Mouse (Mus musculus) neural tube, embryonic 14.5 days (tissue): ENCODE results near the gene Polr1b. TPM values are rescaled to one million over a fixed set of nuclear protein-coding genes. Genes with fewer than 3 reads are reported as not detected.

Experiments used
- ATAC-seq: fragments of 200-750 bp; cut with Nextera tagmentation; 2 replicates; pipeline ENCODE4 v1.8.0; 2017; ENCODE audit warnings: low read depth, mild to moderate bottlenecking, moderate TSS enrichment, moderate library complexity
- H3K27ac ChIP-seq: fragments of 300-500 bp; sonication (generic); 2 replicates; pipeline ENCODE4 v1.5.1; 2014; ENCODE audit warnings: low read depth, mild to moderate bottlenecking, control low read depth, low read length, moderate library complexity, mixed read lengths
- H3K27me3 ChIP-seq: fragments of 300-500 bp; sonication (generic); 2 replicates; pipeline ENCODE4 v1.6.1; 2014; ENCODE audit warnings: low read length; ENCODE audit not compliant: control insufficient read depth, insufficient read depth
- H3K36me3 ChIP-seq: fragments of 300-500 bp; sonication (generic); 2 replicates; pipeline ENCODE4 v1.6.1; 2014; ENCODE audit warnings: low read length, mixed read lengths; ENCODE audit not compliant: control insufficient read depth, insufficient read depth
- H3K4me1 ChIP-seq: fragments of 300-500 bp; sonication (generic); 2 replicates; pipeline ENCODE4 v1.6.1; 2014; ENCODE audit warnings: low read length; ENCODE audit not compliant: control insufficient read depth, insufficient read depth
- H3K4me2 ChIP-seq: fragments of 300-500 bp; sonication (generic); 2 replicates; pipeline ENCODE4 v1.6.1; 2014; ENCODE audit warnings: mild to moderate bottlenecking, low read depth, low read length, control low read depth
- H3K4me3 ChIP-seq: fragments of 300-500 bp; sonication (generic); 2 replicates; pipeline ENCODE4 v1.5.1; 2014; ENCODE audit warnings: low read depth, low read length, control low read depth, mixed read lengths
- H3K9ac ChIP-seq: fragments of 300-500 bp; sonication (generic); replicated peaks from 2 replicates; pipeline ENCODE4 v1.6.1; 2014; ENCODE audit warnings: low read depth, mild to moderate bottlenecking, control low read depth, low read length, mixed read lengths
- H3K9me3 ChIP-seq: fragments of 300-500 bp; sonication (generic); 2 replicates; pipeline ENCODE4 v1.6.1; 2016; ENCODE audit warnings: low read length; ENCODE audit not compliant: control insufficient read depth
- WGBS: fragments of 180-500 bp; shearing (Covaris S2); extraction: QIAGEN DNeasy Blood & Tissue Kit; methylation state at CpG from one replicate; pipeline ENCODE4 v1.1.7; 2014; 5-methylcytosine and 5-hydroxymethylcytosine counted together
- polyA plus RNA-seq: library from polyadenylated mRNA; unstranded; fragments of >200 nt; fragmentation: Nextera tagmentation; extraction: Ambion mirVana; gene quantifications from 2 replicates; pipeline ENCODE4 v1.2.1, GENCODE M21; 2014

The Polr1b gene
- polyA plus RNA-seq = 13.2 and 15.9 TPM in 2 replicates

DNA sequence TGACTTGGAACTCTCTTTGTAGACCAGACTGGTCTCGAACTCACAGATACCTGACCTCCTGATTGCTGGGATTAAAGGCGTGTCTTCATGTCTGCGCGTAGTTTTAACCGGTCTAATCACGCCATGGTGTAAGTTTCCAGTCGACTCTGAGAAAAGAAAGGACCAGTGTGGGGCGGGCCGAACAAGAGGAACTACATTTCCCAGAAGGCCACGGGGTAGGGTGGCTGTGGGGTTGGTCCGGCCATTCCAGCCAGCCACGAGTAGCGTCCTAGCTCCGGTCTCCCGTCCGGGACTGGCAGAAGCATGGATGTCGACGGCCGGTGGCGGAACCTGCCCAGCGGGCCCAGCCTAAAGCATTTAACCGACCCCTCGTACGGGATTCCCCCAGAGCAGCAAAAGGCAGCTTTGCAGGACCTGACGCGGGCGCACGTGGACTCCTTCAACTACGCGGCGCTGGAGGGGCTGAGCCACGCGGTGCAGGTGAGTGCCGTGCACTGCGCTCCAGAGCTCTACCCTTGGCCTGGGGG, at the start of gene Polr1b:
TSS of gene Polr1b (plus strand) at position 212 of the 527 bp plus-strand sequence.
- peak within 1 kb of the TSS; percentile 74 for H3K4me3 ChIP-seq
- no peaks in the 10 kb centered on the region for H3K27me3 ChIP-seq
- H3K4me2 ChIP-seq = peak within 1 kb of the TSS; percentile 78
- H3K4me1 ChIP-seq = no peaks in the 10 kb centered on the region
- ATAC-seq = peak; percentile 99
- 0 out of 2 replicates have a peak, but pooled peaks cover 8% of the 10 kb centered on the region for H3K36me3 ChIP-seq
- peak within 1 kb of the TSS; percentile 47 for H3K9ac ChIP-seq
- H3K9me3 ChIP-seq = no peaks in the 10 kb centered on the region
- H3K27ac ChIP-seq = no peak within 1 kb of the TSS
- WGBS = under 1% methylated on average over 35 of the region's 35 CpGs

DNA sequence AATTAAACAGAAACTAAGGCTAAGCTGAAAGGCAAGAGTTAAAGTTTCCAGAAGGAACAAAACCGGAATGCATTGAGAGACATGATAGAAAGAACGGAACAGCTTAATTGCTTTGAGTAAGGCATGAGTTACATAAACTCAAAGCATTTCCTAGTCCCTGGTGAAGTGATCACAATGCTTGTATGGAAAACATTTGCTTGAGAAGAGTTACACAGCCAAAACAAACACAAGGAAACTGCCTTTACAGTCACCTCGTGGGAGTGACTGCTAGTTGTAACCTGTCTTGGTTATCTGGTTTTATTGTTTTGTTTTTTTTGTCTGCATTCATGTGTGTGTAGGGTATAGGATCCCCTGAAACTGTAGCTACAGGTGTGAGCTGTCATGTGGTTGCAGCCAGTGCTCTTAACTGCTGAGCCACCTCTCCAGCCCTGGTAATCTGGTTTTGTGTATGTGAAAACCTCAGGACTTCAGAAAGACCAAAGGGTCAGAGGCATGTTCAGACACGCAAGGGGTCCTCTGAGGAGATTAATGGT, 48.3 kb upstream of the Polr1b start:
- no peaks in the 10 kb centered on the region for H3K9me3 ChIP-seq
- H3K4me3 ChIP-seq = no peak overlapping the region
- H3K27me3 ChIP-seq = no peaks in the 10 kb centered on the region
- no peaks in the 10 kb centered on the region for H3K4me1 ChIP-seq
- no peak overlapping the region for H3K27ac ChIP-seq
- no peak overlapping the region for H3K9ac ChIP-seq
- WGBS = 66% methylated on average over 4 of the region's 4 CpGs
- no peaks in the 10 kb centered on the region for H3K36me3 ChIP-seq
- ATAC-seq = no peak
- H3K4me2 ChIP-seq = no peak overlapping the region

DNA sequence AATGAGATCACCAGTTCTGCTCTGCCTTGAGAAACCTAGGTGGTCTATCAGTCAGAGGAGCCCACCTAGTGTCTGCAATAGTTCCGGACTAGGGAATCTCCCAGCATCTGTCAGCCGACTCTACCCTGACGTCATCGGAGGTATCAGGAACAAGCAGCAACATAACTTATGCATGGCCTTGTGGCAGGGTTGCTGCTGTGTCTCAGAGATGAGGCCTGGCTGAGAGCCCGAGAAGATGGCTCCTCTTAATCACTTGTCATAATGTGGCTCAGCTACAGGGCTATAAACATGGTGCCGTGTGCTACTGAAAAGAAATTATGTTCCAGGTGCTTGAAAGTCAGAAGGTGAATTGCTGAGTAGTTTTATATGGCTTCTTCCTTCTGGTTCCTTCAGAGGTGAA, 45.1 kb upstream of the Polr1b start:
- Histone ChIP-seq H3K9ac (no peak overlapping the region), H3K4me1 (no peaks in the 10 kb centered on the region), H3K36me3 (no peaks in the 10 kb centered on the region), H3K9me3 (no peaks in the 10 kb centered on the region), H3K4me2 (no peak overlapping the region), H3K27me3 (no peaks in the 10 kb centered on the region), H3K4me3 (no peak overlapping the region), H3K27ac (no peak overlapping the region)
- no peak for ATAC-seq
- WGBS = 81% methylated on average over 6 of the region's 6 CpGs

DNA sequence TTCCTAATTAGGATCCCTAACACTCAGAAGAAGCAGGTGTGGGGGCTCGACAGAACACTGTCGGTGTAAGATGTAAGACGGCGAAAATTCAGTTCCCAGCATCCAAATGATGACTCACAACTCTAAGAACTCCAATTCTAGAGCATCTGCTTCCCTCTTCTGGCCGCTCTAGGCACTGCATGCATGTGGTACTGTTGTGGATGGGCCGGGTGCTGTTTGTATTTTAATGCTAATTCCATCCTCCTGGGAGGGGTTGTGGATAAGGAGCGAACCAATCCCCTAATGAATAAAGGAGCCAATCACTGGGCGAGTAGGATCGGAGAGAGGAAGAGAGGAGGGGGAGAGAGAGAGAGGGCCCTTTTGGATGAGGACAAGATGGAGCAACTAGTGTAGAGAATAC, 44.2 kb upstream of the Polr1b start:
- no peak overlapping the region for H3K9ac ChIP-seq
- H3K36me3 ChIP-seq = no peaks in the 10 kb centered on the region
- no peaks in the 10 kb centered on the region for H3K27me3 ChIP-seq
- H3K27ac ChIP-seq = no peak overlapping the region
- ATAC-seq = no peak
- 50% methylated on average over 9 of the region's 9 CpGs for WGBS
- no peaks in the 10 kb centered on the region for H3K4me1 ChIP-seq
- H3K9me3 ChIP-seq = no peaks in the 10 kb centered on the region
- H3K4me2 ChIP-seq = no peak overlapping the region
- no peak overlapping the region for H3K4me3 ChIP-seq

DNA sequence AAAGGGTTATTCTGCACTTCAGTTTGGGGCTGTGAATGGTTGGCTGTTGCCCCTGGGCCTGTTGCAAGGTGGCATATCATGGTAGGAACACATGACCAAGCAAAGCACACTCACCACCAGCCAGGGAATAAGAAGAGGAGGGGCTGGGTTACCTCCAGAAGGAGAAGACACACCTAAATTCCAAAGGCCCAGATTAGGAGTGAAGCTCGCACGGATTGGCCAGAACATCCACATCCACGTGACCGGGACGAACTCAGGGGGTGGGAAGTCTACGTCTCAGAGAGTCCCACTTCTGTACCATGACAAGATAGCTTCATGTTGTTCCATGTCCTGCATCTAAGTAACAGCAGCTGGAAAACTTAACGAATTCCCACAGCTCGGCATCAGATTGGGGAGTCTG, 43.5 kb upstream of the Polr1b start:
- Histone ChIP-seq H3K9ac (no peak overlapping the region), H3K9me3 (no peaks in the 10 kb centered on the region), H3K36me3 (no peaks in the 10 kb centered on the region), H3K4me3 (no peak overlapping the region), H3K4me1 (no peaks in the 10 kb centered on the region), H3K4me2 (no peak overlapping the region), H3K27me3 (no peaks in the 10 kb centered on the region), H3K27ac (no peak overlapping the region)
- 97% methylated on average over 8 of the region's 8 CpGs for WGBS
- no peak for ATAC-seq

DNA sequence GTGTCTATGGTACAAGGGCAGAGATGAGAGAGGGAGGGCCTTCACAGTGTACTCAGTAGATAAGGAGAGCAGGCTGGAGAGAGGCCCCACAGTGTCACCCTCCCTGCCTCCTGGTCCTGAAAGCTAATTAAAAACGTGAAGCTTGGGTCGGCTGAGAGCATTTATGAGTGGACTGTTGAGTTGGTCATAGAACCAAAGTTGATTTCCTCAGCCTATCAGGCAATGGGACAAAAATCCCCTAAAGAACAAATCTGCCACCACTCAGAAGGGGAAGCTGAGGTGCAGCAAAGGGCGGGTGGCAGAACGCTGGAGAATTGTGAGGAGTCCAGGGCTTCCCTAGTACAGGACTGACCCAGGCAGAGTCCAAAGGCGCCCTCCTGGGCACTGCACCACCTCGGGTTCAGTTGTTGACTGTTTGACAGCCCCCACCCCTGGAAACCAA, 42.9 kb upstream of the Polr1b start:
- Histone ChIP-seq H3K4me3 (no peak overlapping the region), H3K4me1 (no peaks in the 10 kb centered on the region), H3K36me3 (no peaks in the 10 kb centered on the region), H3K9me3 (no peaks in the 10 kb centered on the region), H3K27me3 (no peaks in the 10 kb centered on the region), H3K9ac (no peak overlapping the region), H3K27ac (no peak overlapping the region), H3K4me2 (no peak overlapping the region)
- 87% methylated on average over 6 of the region's 6 CpGs for WGBS
- no peak for ATAC-seq

DNA sequence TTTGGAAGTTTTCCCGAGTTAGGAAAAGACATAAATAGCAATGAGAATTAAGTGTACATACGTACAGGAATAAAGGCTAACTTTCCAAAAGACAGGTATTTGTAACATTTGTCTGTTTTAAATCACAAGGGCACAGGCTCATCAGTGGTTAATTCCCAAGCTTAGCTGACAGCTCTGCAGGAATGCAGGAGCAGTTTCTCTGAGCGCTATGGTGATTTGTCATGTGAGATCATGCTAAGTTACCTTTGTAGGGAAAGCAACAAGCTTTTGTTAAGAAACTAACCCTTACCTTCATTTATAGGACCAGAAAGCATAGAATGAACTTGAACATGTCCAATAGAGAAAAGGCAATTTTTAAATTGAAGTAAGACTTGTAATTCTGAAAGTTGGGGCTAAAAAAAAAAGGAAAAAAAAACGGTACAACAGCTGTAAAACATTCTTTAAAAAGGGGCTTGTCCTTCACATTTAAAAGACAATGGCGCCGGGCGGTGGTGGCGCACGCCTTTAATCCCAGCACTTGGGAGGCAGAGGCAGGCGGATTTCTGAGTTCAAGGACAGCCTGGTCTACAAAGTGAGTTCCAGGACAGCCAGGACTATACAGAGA, 39.2 kb upstream of the Polr1b start:
- Histone ChIP-seq H3K36me3 (no peaks in the 10 kb centered on the region), H3K27ac (no peak overlapping the region), H3K4me1 (no peaks in the 10 kb centered on the region), H3K9me3 (no peaks in the 10 kb centered on the region), H3K27me3 (no peaks in the 10 kb centered on the region), H3K4me3 (no peak overlapping the region), H3K4me2 (no peak overlapping the region), H3K9ac (no peak overlapping the region)
- WGBS = 81% methylated on average over 10 of the region's 10 CpGs
- no peak for ATAC-seq

DNA sequence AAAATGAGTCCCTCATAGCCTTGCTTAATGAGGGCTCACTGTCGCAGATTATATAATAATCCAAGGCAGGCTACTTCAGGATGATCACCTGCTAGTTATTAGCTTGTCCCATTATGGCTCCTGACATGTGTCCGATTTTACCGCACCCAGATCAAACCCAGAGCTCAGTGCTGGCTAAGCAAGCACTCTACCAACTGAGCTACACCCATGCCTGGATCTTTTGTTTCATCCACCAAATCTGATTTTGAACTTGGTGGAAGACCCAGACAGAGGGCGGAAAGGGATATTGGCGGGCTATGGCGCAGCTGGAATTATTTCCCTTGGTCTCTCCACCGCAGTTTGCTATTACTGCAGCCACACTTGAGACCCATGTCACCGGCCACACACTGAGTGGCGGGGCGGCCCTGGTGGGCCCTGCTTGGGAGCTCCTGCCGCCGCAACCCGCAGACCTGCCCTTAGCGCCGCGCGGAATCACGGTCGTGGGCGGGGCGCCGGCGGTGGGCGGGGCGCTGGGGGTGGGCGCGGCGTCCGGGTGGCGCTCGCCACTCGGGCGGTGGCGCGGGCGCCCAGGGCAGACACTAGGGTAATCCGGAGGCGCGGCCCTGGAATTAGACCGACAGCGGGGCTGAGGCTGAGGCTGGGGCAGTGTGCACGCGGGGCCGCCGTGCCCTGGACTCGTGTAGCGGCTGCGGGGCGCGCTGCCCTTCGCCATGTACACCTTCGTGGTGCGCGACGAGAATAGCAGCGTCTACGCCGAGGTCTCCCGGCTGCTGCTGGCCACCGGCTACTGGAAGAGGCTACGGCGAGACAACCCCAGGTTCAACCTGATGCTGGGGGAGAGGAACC, 35.1 kb upstream of the Polr1b start, which contains the start of gene Ttl:
TSS of gene Ttl (plus strand) at position 506 of the 846 bp plus-strand sequence.
- H3K36me3 ChIP-seq = peaks cover 6% of the 10 kb centered on the region; the same call in 1 of the 2 replicates
- peaks cover 22% of the 10 kb centered on the region for H3K4me1 ChIP-seq
- under 1% methylated on average over 60 of the region's 62 CpGs for WGBS
- no peaks in the 10 kb centered on the region for H3K9me3 ChIP-seq
- ATAC-seq = peak; percentile 96
- H3K4me2 ChIP-seq = peak within 1 kb of the TSS; percentile 86
- H3K27ac ChIP-seq = peak within 1 kb of the TSS; percentile 78
- H3K4me3 ChIP-seq = peak within 1 kb of the TSS; percentile 95
- no peaks in the 10 kb centered on the region for H3K27me3 ChIP-seq
- peak within 1 kb of the TSS; percentile 87 for H3K9ac ChIP-seq
